Mouse (Mus musculus) embryonic facial prominence, embryonic 14.5 days (tissue): ENCODE results near the gene Ablim2. TPM values are rescaled to one million over a fixed set of nuclear protein-coding genes. Genes with fewer than 3 reads are reported as not detected.

ENCODE experiments used
- ATAC-seq: fragments of 200-750 bp; cut with Nextera tagmentation; 2 replicates; pipeline ENCODE4 v1.8.0; 2017; ENCODE audit warnings: low read depth, moderate number of reproducible peaks, moderate TSS enrichment
- DNase-seq: peaks from one replicate; pipeline ENCODE4 v3.0.0-alpha.2; 2015; ENCODE audit warnings: low spot score
- H3K27ac ChIP-seq: fragments of 300-500 bp; sonication (generic); replicated peaks from 2 replicates; pipeline ENCODE4 v1.5.1; 2014; ENCODE audit warnings: low read depth, mild to moderate bottlenecking, low read length, moderate library complexity
- H3K27me3 ChIP-seq: fragments of 300-500 bp; sonication (generic); replicated peaks from 2 replicates; pipeline ENCODE4 v1.6.1; 2014; ENCODE audit warnings: low read length; ENCODE audit not compliant: control insufficient read depth, insufficient read depth
- H3K36me3 ChIP-seq: fragments of 300-500 bp; sonication (generic); 2 replicates; pipeline ENCODE4 v1.6.1; 2014; ENCODE audit warnings: low read length, mixed read lengths; ENCODE audit not compliant: control insufficient read depth, insufficient read depth
- H3K4me1 ChIP-seq: fragments of 300-500 bp; sonication (generic); 2 replicates; pipeline ENCODE4 v1.6.1; 2014; ENCODE audit warnings: antibody characterized with exemption, low read length; ENCODE audit not compliant: control insufficient read depth, insufficient read depth
- H3K4me2 ChIP-seq: fragments of 300-500 bp; sonication (generic); 2 replicates; pipeline ENCODE4 v1.6.1; 2014; ENCODE audit warnings: low read depth, mild to moderate bottlenecking, low read length, moderate library complexity, mixed read lengths
- H3K4me3 ChIP-seq: fragments of 300-500 bp; sonication (generic); 2 replicates; pipeline ENCODE4 v1.5.1; 2014; ENCODE audit warnings: low read depth, mild to moderate bottlenecking, low read length
- H3K9ac ChIP-seq: fragments of 300-500 bp; sonication (generic); 2 replicates; pipeline ENCODE4 v1.6.1; 2014; ENCODE audit warnings: low read depth, mild to moderate bottlenecking, low read length, moderate library complexity, mixed read lengths
- H3K9me3 ChIP-seq: fragments of 300-500 bp; sonication (generic); 2 replicates; pipeline ENCODE4 v1.6.1; 2016; ENCODE audit warnings: low read length; ENCODE audit not compliant: control insufficient read depth
- WGBS: fragments of 180-500 bp; shearing (Covaris S2); extraction: QIAGEN DNeasy Blood & Tissue Kit; methylation state at CpG from one replicate; pipeline ENCODE4 v1.1.7; 2014; 5-methylcytosine and 5-hydroxymethylcytosine counted together
- polyA plus RNA-seq: library from polyadenylated mRNA; unstranded; fragments of >200 nt; fragmentation: Nextera tagmentation; extraction: Ambion mirVana; gene quantifications from 2 replicates; pipeline ENCODE4 v1.2.1, GENCODE M21; 2014

Gene Ablim2
- polyA plus RNA-seq, 1 experiment from 2014 or later, result 5.4 TPM

- WGBS, result 11% methylated on average over 10 of the region's 10 CpGs
- no peaks in the 10 kb centered on the region for H3K9me3 ChIP-seq
- peak overlapping the region; percentile 31; the same call in 1 of the 2 replicates for H3K4me2 ChIP-seq
- no peak overlapping the region for H3K4me3 ChIP-seq
- H3K27ac ChIP-seq, result peak overlapping the region; percentile 1
- ATAC-seq, result no peak
- DNase-seq, result peak; percentile 48
- H3K9ac ChIP-seq, result no peak overlapping the region
- no peaks in the 10 kb centered on the region for H3K27me3 ChIP-seq
- H3K4me1 ChIP-seq, result peaks cover 37% of the 10 kb centered on the region
- H3K36me3 ChIP-seq, result no peaks in the 10 kb centered on the region
These were observed 142.9 kb downstream of the Ablim2 start for GRCm38 (mm10) chr5:35900401-35901225.

GRCm38 (mm10) chr5:35901226-35901809 is 143.6 kb downstream of the Ablim2 start:
- Histone ChIP-seq H3K4me1 (peaks cover 31% of the 10 kb centered on the region), H3K27me3 (no peaks in the 10 kb centered on the region), H3K9ac (no peak overlapping the region; the same call in 1 of the 2 replicates), H3K4me3 (no peak overlapping the region), H3K9me3 (no peaks in the 10 kb centered on the region), H3K36me3 (no peaks in the 10 kb centered on the region), H3K27ac (no peak overlapping the region; the same call in 1 of the 2 replicates), H3K4me2 (no peak overlapping the region)
- WGBS, result 45% methylated on average over 11 of the region's 12 CpGs
- ATAC-seq, result no peak
- peak; percentile 46 for DNase-seq

- no peak overlapping the region for H3K4me2 ChIP-seq
- H3K27me3 ChIP-seq, result no peaks in the 10 kb centered on the region
- no peak overlapping the region for H3K27ac ChIP-seq
- ATAC-seq, result no peak
- no peak for DNase-seq
- 62% methylated on average over 8 of the region's 8 CpGs for WGBS
- peaks cover 44% of the 10 kb centered on the region for H3K4me1 ChIP-seq
- H3K9ac ChIP-seq, result no peak overlapping the region
- H3K9me3 ChIP-seq, result no peaks in the 10 kb centered on the region
- no peaks in the 10 kb centered on the region for H3K36me3 ChIP-seq
- H3K4me3 ChIP-seq, result no peak overlapping the region
These were observed 145.8 kb downstream of the Ablim2 start for GRCm38 (mm10) chr5:35903456-35903855.

- H3K4me1 ChIP-seq, result peaks cover 48% of the 10 kb centered on the region
- DNase-seq (no peak), ATAC-seq (no peak)
- WGBS, result 49% methylated on average over 8 of the region's 8 CpGs
- H3K36me3 ChIP-seq, result 0 out of 2 replicates have a peak, but pooled peaks cover 7% of the 10 kb centered on the region
- H3K27ac ChIP-seq, result 0 out of 2 replicates have a peak overlapping the region, but pooled peaks have one; percentile 36
- H3K9me3 ChIP-seq, result no peaks in the 10 kb centered on the region
- no peaks in the 10 kb centered on the region for H3K27me3 ChIP-seq
- H3K9ac ChIP-seq, result no peak overlapping the region
- H3K4me3 ChIP-seq, result no peak overlapping the region
- H3K4me2 ChIP-seq, result no peak overlapping the region
These were observed 147.6 kb downstream of the Ablim2 start for GRCm38 (mm10) chr5:35905283-35905682.

GRCm38 (mm10) chr5:35907090-35907489 is 149.4 kb downstream of the Ablim2 start:
- DNase-seq (no peak), ATAC-seq (no peak)
- Histone ChIP-seq H3K36me3 (peaks cover 8% of the 10 kb centered on the region; the same call in 1 of the 2 replicates), H3K4me3 (no peak overlapping the region), H3K4me2 (no peak overlapping the region), H3K27ac (peak overlapping the region; percentile 78; the same call in 1 of the 2 replicates), H3K27me3 (no peaks in the 10 kb centered on the region), H3K9me3 (no peaks in the 10 kb centered on the region), H3K9ac (no peak overlapping the region), H3K4me1 (peaks cover 36% of the 10 kb centered on the region)
- 67% methylated on average over 4 of the region's 4 CpGs for WGBS

GRCm38 (mm10) chr5:35907633-35908426 is 150.2 kb downstream of the Ablim2 start:
- H3K27me3 ChIP-seq, result no peaks in the 10 kb centered on the region
- no peak overlapping the region for H3K4me3 ChIP-seq
- WGBS, result 25% methylated on average over 15 of the region's 15 CpGs
- peak overlapping the region; percentile 29; the same call in 1 of the 2 replicates for H3K4me2 ChIP-seq
- peak overlapping the region; percentile 37; the same call in 1 of the 2 replicates for H3K9ac ChIP-seq
- peaks cover 36% of the 10 kb centered on the region for H3K4me1 ChIP-seq
- ATAC-seq, result peak; percentile 70
- H3K9me3 ChIP-seq, result no peaks in the 10 kb centered on the region
- peaks cover 14% of the 10 kb centered on the region; the same call in 1 of the 2 replicates for H3K36me3 ChIP-seq
- DNase-seq, result peak; percentile 90
- peak overlapping the region; percentile 78 for H3K27ac ChIP-seq

- WGBS, result 43% methylated on average over 13 of the region's 13 CpGs
- H3K9me3 ChIP-seq, result no peaks in the 10 kb centered on the region
- H3K36me3 ChIP-seq, result peaks cover 18% of the 10 kb centered on the region
- DNase-seq (no peak), ATAC-seq (peak; percentile 48)
- H3K4me1 ChIP-seq, result peaks cover 36% of the 10 kb centered on the region
- H3K9ac ChIP-seq, result 0 out of 2 replicates have a peak overlapping the region, but pooled peaks have one; percentile 37
- no peaks in the 10 kb centered on the region for H3K27me3 ChIP-seq
- no peak overlapping the region for H3K4me3 ChIP-seq
- peak overlapping the region; percentile 29 for H3K4me2 ChIP-seq
- peak overlapping the region; percentile 78 for H3K27ac ChIP-seq
These were observed 151.2 kb downstream of the Ablim2 start for GRCm38 (mm10) chr5:35908626-35909443.
